ENCODE assay signal across 8 mouse cellular contexts in genomic region chr4:156185950-156186850, GRCm38 (mm10). TPM values are rescaled to one million over a fixed set of nuclear protein-coding genes. Genes with fewer than 3 reads are reported as not detected.
DNase-seq lines count a peak whose midpoint lies in the region; ATAC-seq and TF ChIP-seq lines count a peak whose summit lies in the region.

No protein-coding gene starts in this region.

- no peak for DNase-seq in kidney, adult 2 months
- DNase-seq in embryonic facial prominence, embryonic 11.5 days (ENCODE audit: low spot score) = peak; percentile 55
- no peak for DNase-seq in heart, postnatal 0 days (ENCODE audit: low spot score)
- no peak for DNase-seq in limb, embryonic 14.5 days (ENCODE audit: low spot score)
- no peak for DNase-seq in gastrocnemius, adult 8-10 months (ENCODE audit: low spot score in 2 of 2)
- DNase-seq in thymus, adult 18-20 months = no peak

- peak overlapping the region; percentile 44 for H3K4me2 ChIP-seq in kidney, embryonic 16.5 days (replicated peaks; ENCODE audit: low read depth, low read length)
- H3K4me2 ChIP-seq in embryonic facial prominence, embryonic 11.5 days (ENCODE audit: low read depth, low read length) = peak overlapping the region; percentile 41
- H3K4me2 ChIP-seq in heart, postnatal 0 days (ENCODE audit: low read depth, low read length) = peak overlapping the region; percentile 46
- H3K4me2 ChIP-seq in limb, embryonic 14.5 days (replicated peaks; ENCODE audit: low read depth, low read length, severe bottlenecking) = peak overlapping the region; percentile 40
- H3K4me2 ChIP-seq in neural tube, embryonic 13.5 days = peak overlapping the region; percentile 84

- peak overlapping the region; percentile 32 for H3K4me3 ChIP-seq in kidney, embryonic 16.5 days (ENCODE audit: low read length)
- no peak overlapping the region for H3K4me3 ChIP-seq in kidney, adult 2 months (ENCODE audit: insufficient read depth, low read depth, low read length)
- H3K4me3 ChIP-seq in embryonic facial prominence, embryonic 11.5 days (ENCODE audit: low read depth, low read length) = peak overlapping the region; percentile 32
- H3K4me3 ChIP-seq in heart, postnatal 0 days (ENCODE audit: low read depth, low read length) = peak overlapping the region; percentile 17
- peak overlapping the region; percentile 20 for H3K4me3 ChIP-seq in limb, embryonic 14.5 days (replicated peaks; ENCODE audit: low read length)
- H3K4me3 ChIP-seq in neural tube, embryonic 13.5 days = peak overlapping the region; percentile 58

- TF ChIP-seq EP300 in heart, postnatal 0 days (IDR thresholded peaks at IDR 0.05; ENCODE audit: low read depth) = no peak

- TF ChIP-seq CTCF in kidney, adult 2 months (conservative IDR thresholded peaks at IDR 0.05; ENCODE audit: insufficient read depth, insufficient read length, low read depth, low read length) = no peak
- no peak for TF ChIP-seq CTCF in heart, postnatal 0 days (IDR thresholded peaks at IDR 0.05; ENCODE audit: low read depth)

- peaks cover 28% of the 10 kb centered on the region for H3K36me3 ChIP-seq in kidney, embryonic 16.5 days (ENCODE audit: insufficient read depth, low read length)
- H3K36me3 ChIP-seq in kidney, adult 2 months (ENCODE audit: control insufficient read depth, insufficient read depth, low read length) = no peaks in the 10 kb centered on the region
- no peaks in the 10 kb centered on the region for H3K36me3 ChIP-seq in embryonic facial prominence, embryonic 11.5 days (replicated peaks; ENCODE audit: control insufficient read depth, insufficient read depth, low read depth, low read length)
- peaks cover 12% of the 10 kb centered on the region; the same call in 1 of the 2 replicates for H3K36me3 ChIP-seq in heart, postnatal 0 days (replicated peaks; ENCODE audit: control insufficient read depth, insufficient read depth, low read length)
- H3K36me3 ChIP-seq in limb, embryonic 14.5 days (ENCODE audit: control insufficient read depth, insufficient read depth, low read length) = peaks cover 44% of the 10 kb centered on the region
- H3K36me3 ChIP-seq in neural tube, embryonic 13.5 days = peaks cover 35% of the 10 kb centered on the region

- no peaks in the 10 kb centered on the region for H3K9me3 ChIP-seq in kidney, embryonic 16.5 days (ENCODE audit: low read length)
- H3K9me3 ChIP-seq in embryonic facial prominence, embryonic 11.5 days (replicated peaks; ENCODE audit: control insufficient read depth, low read length) = no peaks in the 10 kb centered on the region
- H3K9me3 ChIP-seq in heart, postnatal 0 days (replicated peaks; ENCODE audit: control insufficient read depth, low read length) = no peaks in the 10 kb centered on the region
- no peaks in the 10 kb centered on the region for H3K9me3 ChIP-seq in limb, embryonic 14.5 days (ENCODE audit: control insufficient read depth, low read length)
- no peaks in the 10 kb centered on the region for H3K9me3 ChIP-seq in neural tube, embryonic 13.5 days

- peaks cover 62% of the 10 kb centered on the region for H3K4me1 ChIP-seq in kidney, embryonic 16.5 days (ENCODE audit: insufficient read depth, low read length)
- peaks cover 25% of the 10 kb centered on the region for H3K4me1 ChIP-seq in kidney, adult 2 months (ENCODE audit: control insufficient read depth, insufficient read depth, low read length)
- H3K4me1 ChIP-seq in embryonic facial prominence, embryonic 11.5 days (ENCODE audit: control insufficient read depth, insufficient read depth, low read length) = peaks cover 20% of the 10 kb centered on the region
- H3K4me1 ChIP-seq in heart, postnatal 0 days (ENCODE audit: control insufficient read depth, insufficient read depth) = peaks cover 27% of the 10 kb centered on the region
- H3K4me1 ChIP-seq in limb, embryonic 14.5 days (ENCODE audit: control insufficient read depth, insufficient read depth, low read length) = peaks cover 24% of the 10 kb centered on the region
- H3K4me1 ChIP-seq in neural tube, embryonic 13.5 days (replicated peaks) = peaks cover 100% of the 10 kb centered on the region

- peak overlapping the region; percentile 36; the same call in 1 of the 2 replicates for H3K27ac ChIP-seq in kidney, embryonic 16.5 days (ENCODE audit: low read length)
- no peak overlapping the region for H3K27ac ChIP-seq in kidney, adult 2 months (ENCODE audit: insufficient read depth, low read depth, low read length)
- peak overlapping the region; percentile 59 for H3K27ac ChIP-seq in embryonic facial prominence, embryonic 11.5 days (replicated peaks; ENCODE audit: low read depth, low read length)
- no peak overlapping the region for H3K27ac ChIP-seq in heart, postnatal 0 days (ENCODE audit: low read depth)
- H3K27ac ChIP-seq in limb, embryonic 14.5 days (replicated peaks; ENCODE audit: low read depth, low read length) = no peak overlapping the region
- peak overlapping the region; percentile 98 for H3K27ac ChIP-seq in neural tube, embryonic 13.5 days (replicated peaks)

- WGBS in kidney, embryonic 16.5 days = 20% methylated on average over 31 of the region's 31 CpGs
- 58% methylated on average over 31 of the region's 31 CpGs for WGBS in kidney, adult 2 months
- WGBS in embryonic facial prominence, embryonic 11.5 days = 5% methylated on average over 31 of the region's 31 CpGs
- WGBS in heart, postnatal 0 days = 22% methylated on average over 31 of the region's 31 CpGs
- 17% methylated on average over 31 of the region's 31 CpGs for WGBS in limb, embryonic 14.5 days
- 4% methylated on average over 31 of the region's 31 CpGs for WGBS in neural tube, embryonic 13.5 days

- TF ChIP-seq POLR2A in kidney, adult 2 months (IDR thresholded peaks at IDR 0.05; ENCODE audit: low read depth, low read length) = no peak
- no peak for TF ChIP-seq POLR2A in limb, embryonic 14.5 days (IDR thresholded peaks at IDR 0.05; ENCODE audit: borderline replicate concordance, extremely low read depth, insufficient read depth, insufficient read length)

- no peak for ATAC-seq in kidney, embryonic 16.5 days (ENCODE audit: low FRiP score, low TSS enrichment)
- ATAC-seq in embryonic facial prominence, embryonic 11.5 days (replicated peaks; ENCODE audit: insufficient number of reproducible peaks, low FRiP score, low TSS enrichment, low read depth) = peak; percentile 31; the same call in 1 of the 2 replicates
- no peak for ATAC-seq in heart, postnatal 0 days (ENCODE audit: insufficient read depth, low read depth)
- no peak for ATAC-seq in limb, embryonic 14.5 days (ENCODE audit: low FRiP score, low read depth)
- peak; percentile 46 for ATAC-seq in neural tube, embryonic 13.5 days (ENCODE audit: low read depth)

- peak overlapping the region; percentile 57 for H3K9ac ChIP-seq in kidney, embryonic 16.5 days (replicated peaks; ENCODE audit: low read length)
- peak overlapping the region; percentile 74 for H3K9ac ChIP-seq in embryonic facial prominence, embryonic 11.5 days (replicated peaks; ENCODE audit: low read length)
- H3K9ac ChIP-seq in heart, postnatal 0 days (replicated peaks; ENCODE audit: low read depth, low read length) = peak overlapping the region; percentile 45; the same call in 1 of the 2 replicates
- H3K9ac ChIP-seq in limb, embryonic 14.5 days (ENCODE audit: low read depth, low read length, severe bottlenecking) = peak overlapping the region; percentile 47
- H3K9ac ChIP-seq in neural tube, embryonic 13.5 days = peak overlapping the region; percentile 93

- H3K27me3 ChIP-seq in kidney, embryonic 16.5 days (ENCODE audit: insufficient read depth, low read length) = no peaks in the 10 kb centered on the region
- H3K27me3 ChIP-seq in kidney, adult 2 months (replicated peaks; ENCODE audit: control insufficient read depth, insufficient read depth, low read length) = no peaks in the 10 kb centered on the region
- no peaks in the 10 kb centered on the region for H3K27me3 ChIP-seq in embryonic facial prominence, embryonic 11.5 days (ENCODE audit: control insufficient read depth, insufficient read depth, low read length)
- no peaks in the 10 kb centered on the region for H3K27me3 ChIP-seq in heart, postnatal 0 days (ENCODE audit: control insufficient read depth, insufficient read depth, low read length)
- H3K27me3 ChIP-seq in limb, embryonic 14.5 days (ENCODE audit: control insufficient read depth, insufficient read depth, low read length) = no peaks in the 10 kb centered on the region
- no peaks in the 10 kb centered on the region for H3K27me3 ChIP-seq in neural tube, embryonic 13.5 days

RNA-seq across cellular contexts. Expression of gene Agrn, which starts 11.1 kb away (rescaled TPM):
- polyA plus RNA-seq in kidney, embryonic 16.5 days (2015; fragmentation: Nextera tagmentation; extraction: Ambion mirVana) = 109 and 111 TPM in 2 replicates
- polyA plus RNA-seq in kidney, adult 2 months (2012; rRNA removed) = 98.6 and 115 TPM in 2 replicates
- 39.4 and 47.6 TPM in 2 replicates for polyA plus RNA-seq in embryonic facial prominence, embryonic 11.5 days (2014; fragmentation: Nextera tagmentation; extraction: Ambion mirVana)
- 94.4 and 109 TPM in 2 replicates for total RNA-seq in heart, postnatal 0 days (2014; rRNA removed; ENCODE audit: low replicate concordance)
- 18.5 and 20.1 TPM in 2 replicates for polyA plus RNA-seq in heart, postnatal 0 days (2015; fragmentation: Nextera tagmentation; extraction: Ambion mirVana)
- 264 and 342 TPM in 2 replicates for polyA plus RNA-seq in limb, embryonic 14.5 days (2012; rRNA removed)
- 78.5 and 92.2 TPM in 2 replicates for polyA plus RNA-seq in limb, embryonic 14.5 days (2014; fragmentation: Nextera tagmentation; extraction: Ambion mirVana)
- 120 and 122 TPM in 2 replicates for polyA plus RNA-seq in neural tube, embryonic 13.5 days (2015; fragmentation: Nextera tagmentation; extraction: Ambion mirVana)
- 1 to 10 TPM; 3.3 to 5.9 (median 4.4) TPM for total RNA-seq in gastrocnemius, adult 8-10 months (2022)

RNA-seq across cellular contexts. Expression of gene Isg15, which starts 14.4 kb away (rescaled TPM):
- 2.2 and 2.8 TPM in 2 replicates for polyA plus RNA-seq in kidney, embryonic 16.5 days (2015; fragmentation: Nextera tagmentation; extraction: Ambion mirVana)
- 11.1 and 17.8 TPM in 2 replicates for polyA plus RNA-seq in kidney, adult 2 months (2012; rRNA removed)
- 0.29 and 0.49 TPM in 2 replicates for polyA plus RNA-seq in embryonic facial prominence, embryonic 11.5 days (2014; fragmentation: Nextera tagmentation; extraction: Ambion mirVana)
- total RNA-seq in heart, postnatal 0 days (2014; rRNA removed; ENCODE audit: low replicate concordance) = 7.5 and 19.9 TPM in 2 replicates
- polyA plus RNA-seq in heart, postnatal 0 days (2015; fragmentation: Nextera tagmentation; extraction: Ambion mirVana) = 4.5 and 7.0 TPM in 2 replicates
- polyA plus RNA-seq in limb, embryonic 14.5 days (2012; rRNA removed) = 1.4 and 1.7 TPM in 2 replicates
- 0.26 and 0.73 TPM in 2 replicates for polyA plus RNA-seq in limb, embryonic 14.5 days (2014; fragmentation: Nextera tagmentation; extraction: Ambion mirVana)
- 0.84 and 2.2 TPM in 2 replicates for polyA plus RNA-seq in neural tube, embryonic 13.5 days (2015; fragmentation: Nextera tagmentation; extraction: Ambion mirVana)
- under 1 TPM in 2 of 4 experiments, not detected in 2; 0.34 to 0.67 TPM for total RNA-seq in gastrocnemius, adult 8-10 months (2022)

RNA-seq across cellular contexts. Expression of gene AW011738, which starts 16.9 kb away (rescaled TPM):
- 8.1 and 8.7 TPM in 2 replicates for polyA plus RNA-seq in kidney, embryonic 16.5 days (2015; fragmentation: Nextera tagmentation; extraction: Ambion mirVana)
- polyA plus RNA-seq in kidney, adult 2 months (2012; rRNA removed) = 1.7 and 1.9 TPM in 2 replicates
- 0.55 and 0.56 TPM in 2 replicates for polyA plus RNA-seq in embryonic facial prominence, embryonic 11.5 days (2014; fragmentation: Nextera tagmentation; extraction: Ambion mirVana)
- total RNA-seq in heart, postnatal 0 days (2014; rRNA removed; ENCODE audit: low replicate concordance) = 5.9 and 6.0 TPM in 2 replicates
- 3.2 and 3.4 TPM in 2 replicates for polyA plus RNA-seq in heart, postnatal 0 days (2015; fragmentation: Nextera tagmentation; extraction: Ambion mirVana)
- polyA plus RNA-seq in limb, embryonic 14.5 days (2012; rRNA removed) = 2.2 and 2.4 TPM in 2 replicates
- 0.41 and 1.4 TPM in 2 replicates for polyA plus RNA-seq in limb, embryonic 14.5 days (2014; fragmentation: Nextera tagmentation; extraction: Ambion mirVana)
- 5.1 and 5.6 TPM in 2 replicates for polyA plus RNA-seq in neural tube, embryonic 13.5 days (2015; fragmentation: Nextera tagmentation; extraction: Ambion mirVana)
- 1 to 10 TPM; 4.3 to 6.3 (median 4.8) TPM for total RNA-seq in gastrocnemius, adult 8-10 months (2022)

RNA-seq across cellular contexts. Expression of gene Perm1, which starts 29.5 kb away (rescaled TPM):
- 0.70 and 0.90 TPM in 2 replicates for polyA plus RNA-seq in kidney, embryonic 16.5 days (2015; fragmentation: Nextera tagmentation; extraction: Ambion mirVana)
- polyA plus RNA-seq in kidney, adult 2 months (2012; rRNA removed) = 4.6 and 5.6 TPM in 2 replicates
- polyA plus RNA-seq in embryonic facial prominence, embryonic 11.5 days (2014; fragmentation: Nextera tagmentation; extraction: Ambion mirVana) = 0.36 and 0.60 TPM in 2 replicates
- total RNA-seq in heart, postnatal 0 days (2014; rRNA removed; ENCODE audit: low replicate concordance) = 57.5 and 68.3 TPM in 2 replicates
- 35.9 and 42.9 TPM in 2 replicates for polyA plus RNA-seq in heart, postnatal 0 days (2015; fragmentation: Nextera tagmentation; extraction: Ambion mirVana)
- polyA plus RNA-seq in limb, embryonic 14.5 days (2012; rRNA removed) = 0.25 and 0.54 TPM in 2 replicates
- 1.0 and 1.2 TPM in 2 replicates for polyA plus RNA-seq in limb, embryonic 14.5 days (2014; fragmentation: Nextera tagmentation; extraction: Ambion mirVana)
- 1.8 TPM in 2 replicates for polyA plus RNA-seq in neural tube, embryonic 13.5 days (2015; fragmentation: Nextera tagmentation; extraction: Ambion mirVana)
- total RNA-seq in gastrocnemius, adult 8-10 months (2022) = 100 to 1,000 TPM; 149 to 208 (median 179) TPM

RNA-seq across cellular contexts. Expression of gene Plekhn1, which starts 48.5 kb away (rescaled TPM):
- 22.3 and 24.1 TPM in 2 replicates for polyA plus RNA-seq in kidney, embryonic 16.5 days (2015; fragmentation: Nextera tagmentation; extraction: Ambion mirVana)
- 34.8 and 41.2 TPM in 2 replicates for polyA plus RNA-seq in kidney, adult 2 months (2012; rRNA removed)
- 15.3 and 15.7 TPM in 2 replicates for polyA plus RNA-seq in embryonic facial prominence, embryonic 11.5 days (2014; fragmentation: Nextera tagmentation; extraction: Ambion mirVana)
- 15.3 and 21.9 TPM in 2 replicates for total RNA-seq in heart, postnatal 0 days (2014; rRNA removed; ENCODE audit: low replicate concordance)
- polyA plus RNA-seq in heart, postnatal 0 days (2015; fragmentation: Nextera tagmentation; extraction: Ambion mirVana) = 5.9 and 6.0 TPM in 2 replicates
- 104 and 133 TPM in 2 replicates for polyA plus RNA-seq in limb, embryonic 14.5 days (2012; rRNA removed)
- polyA plus RNA-seq in limb, embryonic 14.5 days (2014; fragmentation: Nextera tagmentation; extraction: Ambion mirVana) = 32.2 and 36.6 TPM in 2 replicates
- 26.1 and 27.3 TPM in 2 replicates for polyA plus RNA-seq in neural tube, embryonic 13.5 days (2015; fragmentation: Nextera tagmentation; extraction: Ambion mirVana)
- 1 to 10 TPM; 5.5 to 6.6 (median 6.2) TPM for total RNA-seq in gastrocnemius, adult 8-10 months (2022)

Comparison
In these comparisons a context has a peak if more than half of its experiments do, and no peak if none do; other contexts are left out.
1. H3K27ac ChIP-seq: peak in kidney, embryonic 16.5 days (single experiment), embryonic facial prominence, embryonic 11.5 days (single experiment) and neural tube, embryonic 13.5 days (single experiment); none in kidney, adult 2 months (single experiment), heart, postnatal 0 days (single experiment) and limb, embryonic 14.5 days (single experiment).
2. ATAC-seq: peak in embryonic facial prominence, embryonic 11.5 days (single experiment) and neural tube, embryonic 13.5 days (single experiment); none in kidney, embryonic 16.5 days (single experiment), heart, postnatal 0 days (single experiment) and limb, embryonic 14.5 days (single experiment).
3. Peak in every context shown above with its lines, with median percentiles within 50 percentile points of each other: H3K4me2 ChIP-seq and H3K9ac ChIP-seq.